Mouse (Mus musculus): ENCODE measurements around the gene Prelp.
A peak's percentile ranks its signal among the peaks of the same experiment; 100 is the strongest.

The Prelp gene

GRCm38 (mm10) chr1:133899043-133899542 is 22.1 kb downstream of the Prelp start:
- DNase-seq (ENCODE audit: low spot score in 2 of 2), result no peak

- no peak for DNase-seq (ENCODE audit: low spot score in 2 of 2)
These were observed 23.9 kb downstream of the Prelp start for GRCm38 (mm10) chr1:133897293-133897692.

DNA sequence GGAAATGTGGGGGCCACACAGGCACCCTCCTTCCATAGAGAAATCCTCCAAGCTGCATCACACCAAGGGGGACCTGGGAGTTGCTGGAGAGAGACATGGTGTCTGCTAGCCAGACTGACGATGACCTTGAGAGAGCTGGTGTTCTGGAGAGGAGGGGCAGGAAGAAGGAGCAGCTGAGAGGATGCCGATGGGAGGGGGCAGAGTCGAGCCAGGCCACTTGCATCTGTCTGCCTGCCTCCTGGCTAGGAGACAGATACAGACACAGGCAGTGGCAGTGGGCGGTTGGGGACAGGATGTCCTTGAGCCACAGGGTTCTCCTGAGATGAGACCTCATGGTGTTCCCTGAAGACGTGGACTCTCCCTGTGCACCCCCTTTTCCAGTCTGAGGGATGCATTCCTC is 29.7 kb downstream of the Prelp start:
- no peak for DNase-seq (ENCODE audit: low spot score in 2 of 2)

DNA sequence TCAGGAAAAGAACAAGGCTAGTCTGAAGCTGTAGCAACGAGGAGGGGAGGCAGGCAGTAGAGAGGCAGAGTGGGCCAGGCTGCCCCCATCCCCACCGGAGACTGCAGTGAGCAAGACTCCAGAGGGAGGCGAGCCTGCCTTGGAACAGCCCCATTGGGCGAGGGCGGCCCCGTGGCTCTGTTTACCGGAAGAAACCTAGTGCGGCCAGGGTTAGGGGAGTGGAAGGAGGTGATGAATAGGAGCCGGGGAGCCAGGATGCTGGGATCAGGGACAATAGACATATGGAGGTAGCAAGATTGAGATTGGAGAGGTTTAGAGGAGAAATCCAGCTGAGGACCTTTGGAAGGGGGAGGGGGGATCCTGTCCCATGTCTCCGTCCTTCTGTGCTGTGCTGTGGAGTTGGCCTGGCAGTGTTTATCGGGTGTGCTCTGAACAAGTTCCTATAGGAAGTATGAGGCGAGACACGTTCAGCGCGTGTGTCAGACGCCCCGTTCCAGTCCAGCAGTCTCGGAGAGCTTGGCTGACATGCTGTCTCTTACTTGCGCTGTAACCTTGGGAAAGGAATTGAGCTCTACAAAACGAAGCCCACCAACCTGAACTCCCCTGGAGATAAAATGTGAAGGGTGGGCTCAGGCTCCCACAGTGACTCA is 31.1 kb downstream of the Prelp start:
- DNase-seq (ENCODE audit: low spot score in 2 of 2), result no peak

- DNase-seq (ENCODE audit: low spot score in 2 of 2), result no peak
These were observed 33.5 kb downstream of the Prelp start for GRCm38 (mm10) chr1:133887538-133888250.

DNA sequence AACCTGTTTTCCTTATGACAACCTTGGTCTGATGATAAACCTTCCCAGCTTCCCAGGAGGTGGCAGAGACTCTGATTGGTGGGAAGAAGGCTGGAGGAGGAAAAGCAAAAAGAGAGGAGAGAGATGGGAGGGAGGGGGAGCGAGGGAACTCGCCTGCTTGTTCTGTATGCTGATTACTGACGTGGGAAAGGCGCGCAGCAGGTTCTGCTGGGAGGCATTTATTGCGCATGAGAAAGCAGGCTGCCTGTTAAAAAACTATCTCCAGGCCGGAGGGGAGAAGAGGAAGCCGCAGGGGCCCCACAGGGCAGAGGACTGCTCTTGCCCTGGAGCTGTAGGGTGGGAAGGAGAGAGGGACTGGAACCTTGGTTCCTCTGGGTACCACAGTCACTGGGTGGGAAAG is 34.2 kb downstream of the Prelp start:
- DNase-seq (ENCODE audit: low spot score in 2 of 2), result peak; percentile 84 to 90

GRCm38 (mm10) chr1:133886431-133886830 is 34.8 kb downstream of the Prelp start:
- DNase-seq (ENCODE audit: low spot score in 2 of 2), result peak; percentile 53 to 66

- no peak for DNase-seq (ENCODE audit: low spot score in 2 of 2)
These were observed 35.4 kb downstream of the Prelp start for GRCm38 (mm10) chr1:133885811-133886210.

DNA sequence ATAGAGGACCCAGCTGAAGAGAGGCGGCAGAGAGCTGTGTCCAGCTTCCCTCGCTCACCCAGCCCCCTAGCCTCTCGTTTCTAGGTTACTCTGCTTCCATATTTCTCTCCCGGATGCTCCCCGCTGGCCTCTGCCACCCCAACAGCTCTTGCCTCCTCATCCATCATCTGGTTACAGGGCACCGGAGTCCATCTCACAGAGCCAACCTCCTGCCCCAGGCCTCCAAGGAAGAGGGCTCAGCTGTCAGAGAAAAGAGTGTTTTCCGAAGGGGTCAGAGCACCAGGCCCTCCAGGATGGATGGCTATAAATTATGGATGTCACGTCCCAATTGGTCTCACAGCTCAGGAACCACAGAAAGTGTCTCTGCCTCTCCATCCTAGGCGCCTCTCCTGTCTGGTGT is 36.5 kb downstream of the Prelp start:
- no peak for DNase-seq (ENCODE audit: low spot score in 2 of 2)

- DNase-seq (ENCODE audit: low spot score in 2 of 2), result no peak
These were observed 37.1 kb downstream of the Prelp start for GRCm38 (mm10) chr1:133884090-133884489.

GRCm38 (mm10) chr1:133882283-133883217 is 38.7 kb downstream of the Prelp start:
- DNase-seq (ENCODE audit: low spot score in 2 of 2), result no peak

DNA sequence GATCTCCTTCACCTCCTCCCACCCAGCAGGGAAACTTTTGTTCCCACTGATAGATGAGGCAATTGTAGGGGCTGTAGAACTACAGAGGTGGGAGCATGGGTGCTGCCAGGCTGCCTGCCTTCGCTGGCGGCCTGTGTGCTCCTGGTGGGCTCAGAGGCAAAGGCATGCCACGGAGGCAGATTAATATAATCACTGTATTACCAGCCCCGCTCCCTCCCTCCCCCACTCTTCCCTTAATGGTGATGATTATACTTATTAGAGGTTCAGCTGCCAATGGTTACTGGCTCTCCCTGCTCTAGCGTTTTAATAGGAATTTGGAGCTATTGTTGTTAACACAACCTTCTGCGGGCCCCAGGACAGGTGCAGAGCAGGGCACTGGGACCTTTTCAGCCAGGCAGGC is 39.4 kb downstream of the Prelp start:
- no peak for DNase-seq (ENCODE audit: low spot score in 2 of 2)

GRCm38 (mm10) chr1:133878825-133879423 is 42.3 kb downstream of the Prelp start:
- DNase-seq (ENCODE audit: low spot score in 2 of 2), result no peak

DNA sequence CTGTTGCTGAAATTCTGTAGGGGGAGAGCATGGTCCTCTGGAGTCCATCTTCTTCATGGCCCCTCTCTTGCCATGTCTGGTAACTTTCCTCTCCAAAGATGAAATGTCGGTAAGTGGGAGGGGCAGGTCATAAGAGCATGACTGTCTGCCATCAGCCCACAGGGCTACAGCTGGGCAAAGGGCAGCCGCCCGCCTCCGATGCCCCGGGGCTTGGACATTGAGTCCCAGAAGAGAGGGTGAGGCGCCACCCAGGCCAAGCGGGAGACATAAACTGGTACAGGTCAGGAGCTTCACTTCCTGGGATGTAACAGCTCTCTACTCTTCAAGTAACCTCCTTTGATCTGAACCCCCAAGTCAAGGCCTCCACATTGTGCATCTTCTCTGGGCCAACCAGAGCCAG is 44.3 kb downstream of the Prelp start:
- no peak for DNase-seq (ENCODE audit: low spot score in 2 of 2)

- DNase-seq (ENCODE audit: low spot score in 2 of 2), result no peak
These were observed 48.0 kb downstream of the Prelp start for GRCm38 (mm10) chr1:133873086-133873813.

DNA sequence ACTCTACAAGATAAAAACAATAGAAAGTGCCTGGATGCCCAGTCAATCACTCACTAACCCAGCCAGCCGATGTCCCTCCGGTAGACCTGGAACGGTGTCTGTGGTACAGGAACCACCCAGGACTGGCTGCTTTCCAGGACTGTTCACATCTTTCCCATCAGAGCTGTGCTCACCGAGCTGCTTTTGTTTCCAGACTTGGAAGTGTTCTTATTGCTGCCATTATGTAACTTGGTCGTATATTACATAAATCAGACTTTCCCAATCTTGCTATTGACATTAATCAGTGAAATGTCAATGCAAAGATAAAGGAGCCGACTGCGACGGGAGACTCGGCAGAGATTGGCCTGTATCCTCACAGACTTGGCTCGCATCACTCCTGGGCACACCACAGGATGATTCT is 50.0 kb downstream of the Prelp start:
- DNase-seq (ENCODE audit: low spot score in 2 of 2), result peak in 1 of 2 experiments; percentile 20

GRCm38 (mm10) chr1:133869221-133869620 is 52.0 kb downstream of the Prelp start:
- DNase-seq (ENCODE audit: low spot score in 2 of 2), result no peak

DNA sequence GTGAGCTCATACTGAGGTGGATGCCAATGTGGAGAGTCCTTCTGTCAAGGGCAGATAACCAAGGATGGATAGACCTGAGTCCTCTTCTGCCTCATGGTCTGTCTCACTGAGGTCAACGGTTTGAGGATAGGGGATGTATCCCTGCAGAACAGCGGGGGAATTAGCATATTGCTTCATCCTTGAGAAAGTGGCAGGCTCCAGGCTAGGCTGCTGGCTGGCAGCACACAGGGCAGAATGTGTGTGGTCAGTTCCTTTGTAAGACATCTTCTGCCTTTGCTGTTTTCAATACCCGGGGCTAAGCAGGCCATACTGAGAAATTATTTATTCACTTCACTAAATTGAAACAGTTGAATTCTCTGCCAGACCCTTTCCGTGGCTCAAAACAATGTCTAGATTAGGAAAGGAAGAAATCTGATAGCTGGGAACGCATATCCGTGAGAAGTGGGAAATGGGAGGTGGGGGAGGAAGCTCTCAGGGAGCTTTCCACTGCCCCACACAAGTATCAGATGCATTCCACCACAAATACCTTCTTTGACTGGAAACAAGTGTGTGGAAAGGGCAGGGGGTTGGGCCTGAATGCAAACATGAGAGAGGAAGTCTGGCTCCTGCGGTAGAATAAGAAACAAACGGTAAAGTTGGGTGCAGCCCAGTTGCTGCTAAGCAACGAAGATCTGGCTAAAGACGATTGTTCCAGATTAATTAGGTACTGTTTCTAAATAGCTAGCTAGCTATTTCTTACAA is 57.8 kb downstream of the Prelp start:
- peak; percentile 67 to 77 for DNase-seq (ENCODE audit: low spot score in 2 of 2)

DNA sequence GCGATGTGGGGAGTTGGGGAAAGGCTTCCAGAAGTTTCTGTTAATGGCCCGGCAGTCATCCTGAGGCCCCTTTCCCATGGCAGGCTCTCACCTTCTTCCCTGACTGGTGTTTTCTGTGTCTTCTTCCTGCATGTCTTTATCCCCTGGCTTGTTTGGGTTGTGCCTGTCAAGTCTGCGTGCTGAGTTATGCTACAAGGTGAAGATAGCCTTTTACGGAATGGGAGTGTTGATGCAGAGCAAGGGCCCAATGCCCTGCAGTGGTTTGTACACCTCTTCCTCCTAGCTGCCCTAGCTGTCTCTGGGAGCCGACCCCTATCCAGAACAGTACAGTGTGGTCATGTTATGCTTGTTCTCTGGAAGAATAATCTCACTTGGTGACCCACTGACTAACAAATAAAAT is 60.2 kb downstream of the Prelp start:
- peak in 1 of 2 experiments; percentile 9 for DNase-seq (ENCODE audit: low spot score in 2 of 2)
